Mouse (Mus musculus) lung, embryonic 14.5 days (tissue): ENCODE measurements around the gene Ccr5. TPM values are rescaled to one million over a fixed set of nuclear protein-coding genes. Genes with fewer than 3 reads are reported as not detected.
"Not testable (repeated sequence)": the region's sequence is repeated elsewhere in the genome, so short reads cannot be mapped to it uniquely, and the experiment has no call there.

ENCODE experiments used
- ATAC-seq: fragments of 200-750 bp; cut with Nextera tagmentation; 2 replicates; pipeline ENCODE4 v1.8.0; 2017; ENCODE audit warnings: mild to moderate bottlenecking, moderate TSS enrichment, moderate library complexity; ENCODE audit not compliant: insufficient read depth
- DNase-seq: peaks from one replicate; pipeline ENCODE4 v3.0.0-alpha.2; 2015
- H3K27ac ChIP-seq: fragments of 300-500 bp; sonication (generic); 2 replicates; pipeline ENCODE4 v1.5.1; 2014; ENCODE audit warnings: low read depth, mild to moderate bottlenecking, moderate library complexity
- H3K27me3 ChIP-seq: fragments of 300-500 bp; sonication (generic); 2 replicates; pipeline ENCODE4 v1.6.1; 2014; ENCODE audit warnings: low read length, control low read depth; ENCODE audit not compliant: insufficient read depth
- H3K36me3 ChIP-seq: fragments of 300-500 bp; sonication (generic); 2 replicates; pipeline ENCODE4 v1.6.1; 2014; ENCODE audit warnings: control low read depth; ENCODE audit not compliant: insufficient read depth
- H3K4me1 ChIP-seq: fragments of 300-500 bp; sonication (generic); 2 replicates; pipeline ENCODE4 v1.6.1; 2014; ENCODE audit warnings: antibody characterized with exemption, control low read depth; ENCODE audit not compliant: insufficient read depth
- H3K4me2 ChIP-seq: fragments of 300-500 bp; sonication (generic); 2 replicates; pipeline ENCODE4 v1.6.1; 2014; ENCODE audit warnings: mild to moderate bottlenecking
- H3K4me3 ChIP-seq: fragments of 300-500 bp; sonication (generic); 2 replicates; pipeline ENCODE4 v1.5.1; 2014; ENCODE audit warnings: low read depth, low read length
- H3K9ac ChIP-seq: fragments of 300-500 bp; sonication (generic); 2 replicates; pipeline ENCODE4 v1.6.1; 2014
- H3K9me3 ChIP-seq: fragments of 300-500 bp; sonication (generic); 2 replicates; pipeline ENCODE4 v1.6.1; 2016; ENCODE audit warnings: low read depth, low read length, control low read depth
- CTCF ChIP-seq: IDR thresholded peaks from 2 replicates; pipeline ENCODE4 v1.5.1; 2016; ENCODE audit warnings: antibody characterized with exemption, low read depth
- WGBS: fragments of 180-500 bp; shearing (Covaris S2); extraction: QIAGEN DNeasy Blood & Tissue Kit; methylation state at CpG from one replicate; pipeline ENCODE4 v1.1.7; 2014; 5-methylcytosine and 5-hydroxymethylcytosine counted together
- polyA plus RNA-seq: library from polyadenylated mRNA; unstranded; fragments of >200 nt; fragmentation: Nextera tagmentation; extraction: Ambion mirVana; gene quantifications from 2 replicates; pipeline ENCODE4 v1.2.1, GENCODE M21; 2014

Ccr5 gene
- polyA plus RNA-seq, result 0.37 and 1.7 TPM in 2 replicates

- Histone ChIP-seq H3K27me3 (no peaks in the 10 kb centered on the region), H3K27ac (no peak within 1 kb of the TSS), H3K9me3 (no peaks in the 10 kb centered on the region), H3K4me1 (no peaks in the 10 kb centered on the region; the same call in 1 of the 2 replicates), H3K4me2 (no peak within 1 kb of the TSS), H3K36me3 (no peaks in the 10 kb centered on the region), H3K4me3 (no peak within 1 kb of the TSS), H3K9ac (no peak within 1 kb of the TSS)
- TF ChIP-seq CTCF, result no peak
- no peak for DNase-seq
- ATAC-seq, result no peak
- 65% methylated on average over 3 of the region's 3 CpGs for WGBS
Observed at GRCm38 (mm10) chr9:124121387-124122184, at the start of gene Ccr5. Gene Ccr5, plus strand, starts transcription at chr9:124121543.

- Histone ChIP-seq H3K36me3 (no peaks in the 10 kb centered on the region), H3K9me3 (no peaks in the 10 kb centered on the region), H3K4me1 (no peaks in the 10 kb centered on the region), H3K27ac (no peak overlapping the region), H3K4me2 (no peak overlapping the region), H3K9ac (no peak overlapping the region), H3K4me3 (no peak overlapping the region), H3K27me3 (no peaks in the 10 kb centered on the region)
- 51% methylated on average over 4 of the region's 4 CpGs for WGBS
- ATAC-seq (no peak), DNase-seq (peak; percentile 2)
- TF ChIP-seq CTCF, result no peak
Observed at GRCm38 (mm10) chr9:124079803-124080202, 41.5 kb upstream of the Ccr5 start.

GRCm38 (mm10) chr9:124080471-124080870 lies 40.9 kb upstream of the Ccr5 start:
- H3K4me3 ChIP-seq, H3K36me3 ChIP-seq, H3K4me2 ChIP-seq, DNase-seq, H3K27ac ChIP-seq, H3K9ac ChIP-seq, H3K4me1 ChIP-seq, H3K9me3 ChIP-seq, H3K27me3 ChIP-seq, ATAC-seq: not testable (repeated sequence)
- WGBS, result 90% methylated on average over 12 of the region's 13 CpGs

GRCm38 (mm10) chr9:124090441-124090840 lies 30.9 kb upstream of the Ccr5 start:
- Histone ChIP-seq H3K4me1 (no peaks in the 10 kb centered on the region), H3K9ac (no peak overlapping the region), H3K27ac (no peak overlapping the region), H3K9me3 (no peaks in the 10 kb centered on the region), H3K4me3 (no peak overlapping the region), H3K27me3 (no peaks in the 10 kb centered on the region), H3K36me3 (no peaks in the 10 kb centered on the region), H3K4me2 (no peak overlapping the region)
- ATAC-seq, result no peak
- TF ChIP-seq CTCF, result no peak
- DNase-seq, result no peak
- 69% methylated on average over 1 of the region's 1 CpGs for whole genome bisulfite sequencing

- no peak for ATAC-seq
- H3K4me1 ChIP-seq, result no peaks in the 10 kb centered on the region
- DNase-seq, result no peak
- no peaks in the 10 kb centered on the region for H3K36me3 ChIP-seq
- no peak overlapping the region for H3K4me2 ChIP-seq
- TF ChIP-seq CTCF, result no peak
- no peak overlapping the region for H3K27ac ChIP-seq
- no peaks in the 10 kb centered on the region for H3K9me3 ChIP-seq
- no peak overlapping the region for H3K4me3 ChIP-seq
- H3K9ac ChIP-seq, result no peak overlapping the region
- no peaks in the 10 kb centered on the region for H3K27me3 ChIP-seq
- WGBS, result 69% methylated on average over 1 of the region's 1 CpGs
Observed at GRCm38 (mm10) chr9:124099127-124099526, 22.2 kb upstream of the Ccr5 start.

- H3K4me3 ChIP-seq, result no peak overlapping the region
- H3K4me2 ChIP-seq, result no peak overlapping the region
- WGBS, result 73% methylated on average over 1 of the region's 1 CpGs
- no peaks in the 10 kb centered on the region for H3K27me3 ChIP-seq
- H3K4me1 ChIP-seq, result no peaks in the 10 kb centered on the region
- no peak for TF ChIP-seq CTCF
- H3K9ac ChIP-seq, result no peak overlapping the region
- ATAC-seq (no peak), DNase-seq (no peak)
- H3K36me3 ChIP-seq, result no peaks in the 10 kb centered on the region
- H3K27ac ChIP-seq, result no peak overlapping the region
- H3K9me3 ChIP-seq, result no peaks in the 10 kb centered on the region
Observed at GRCm38 (mm10) chr9:124100357-124100756, 21.0 kb upstream of the Ccr5 start.

GRCm38 (mm10) chr9:124101723-124102122 lies 19.6 kb upstream of the Ccr5 start, which contains the start of gene Ccr2:
Gene Ccr2, plus strand, starts transcription at chr9:124101950.
- Histone ChIP-seq H3K36me3 (no peaks in the 10 kb centered on the region), H3K9ac (no peak within 1 kb of the TSS), H3K4me2 (no peak within 1 kb of the TSS), H3K9me3 (no peaks in the 10 kb centered on the region), H3K27ac (no peak within 1 kb of the TSS), H3K27me3 (no peaks in the 10 kb centered on the region), H3K4me1 (no peaks in the 10 kb centered on the region), H3K4me3 (no peak within 1 kb of the TSS)
- DNase-seq (no peak), ATAC-seq (no peak)
- no peak for TF ChIP-seq CTCF
- WGBS, result 81% methylated on average over 4 of the region's 4 CpGs
